Mouse (Mus musculus) lung, postnatal 0 days (tissue): ENCODE measurements around the gene Ybx2.

Source experiments
- CTCF ChIP-seq: IDR thresholded peaks from 2 replicates; pipeline ENCODE4 v1.5.1; 2016; ENCODE audit warnings: antibody characterized with exemption, mild to moderate bottlenecking
- EP300 ChIP-seq: IDR thresholded peaks from 2 replicates; pipeline ENCODE4 v1.6.1; 2016; ENCODE audit warnings: antibody characterized with exemption, mild to moderate bottlenecking, control low read depth

GRCm38 (mm10) chr11:69927501-69927900, 8.1 kb upstream of the Ybx2 start:
- TF ChIP-seq CTCF (no peak), EP300 (no peak)
